Mouse (Mus musculus) kidney, adult 2 months (tissue): ENCODE data around the gene Sh3rf3.

Source experiments
- CTCF ChIP-seq: fragments of 200-500 bp; conservative IDR thresholded peaks from 2 replicates; pipeline ENCODE4 v1.5.1; 2011; ENCODE audit warnings: low read depth, mild to moderate bottlenecking, control low read depth, low read length, moderate library complexity, mixed read lengths; ENCODE audit not compliant: insufficient read depth, insufficient read length
- POLR2A ChIP-seq: fragments of 200-500 bp; IDR thresholded peaks from one replicate; pipeline ENCODE4 v1.6.1; 2011; ENCODE audit warnings: low read depth, low read length, control low read depth

DNA sequence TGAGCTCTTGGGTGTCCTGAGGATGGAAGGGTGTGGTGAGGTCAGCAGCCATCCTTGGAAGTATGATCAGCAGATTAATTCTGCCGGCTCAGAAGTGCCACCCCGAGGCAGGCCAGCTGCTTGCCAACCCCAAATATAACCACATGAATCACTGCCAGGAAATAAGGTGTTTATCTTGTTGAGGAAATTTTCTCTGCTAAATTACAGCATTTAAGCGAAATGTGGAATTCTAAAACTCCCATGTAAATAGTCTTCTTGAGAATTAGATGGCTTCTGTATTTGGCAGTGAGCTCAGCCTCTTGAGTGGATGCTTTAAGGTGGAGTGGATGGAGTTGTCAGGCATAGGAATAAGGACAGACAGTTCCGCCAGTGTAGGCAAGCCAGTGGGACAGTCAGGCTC, 259.7 kb downstream of the Sh3rf3 start:
- TF ChIP-seq POLR2A (no peak), CTCF (no peak)
